Mouse (Mus musculus) spleen, adult 2 months (tissue): ENCODE data around the gene Gm17387. TPM values are rescaled to one million over a fixed set of nuclear protein-coding genes. Genes with fewer than 3 reads are reported as not detected.

Experiments used
- DNase-seq, 2 experiments: peaks; one replicate each; pipeline versions ENCODE4 v3.0.0 to v3.0.0-alpha.2; 2012 to 2021; ENCODE audit warnings: low spot score in 2 of 2, low read depth in 1 of 2
- H3K27ac ChIP-seq: fragments of 200-500 bp; 2 replicates; pipeline ENCODE4 v1.5.1; 2012; ENCODE audit warnings: low read length, inconsistent platforms; ENCODE audit not compliant: insufficient read depth
- H3K27me3 ChIP-seq: fragments of 200-500 bp; 2 replicates; pipeline ENCODE4 v1.6.1; 2012; ENCODE audit warnings: mild to moderate bottlenecking, moderate library complexity, low read length, inconsistent platforms; ENCODE audit not compliant: control insufficient read depth, insufficient read depth
- H3K36me3 ChIP-seq: fragments of 200-500 bp; 2 replicates; pipeline ENCODE4 v1.6.1; 2012; ENCODE audit warnings: mild to moderate bottlenecking, low read length, inconsistent platforms; ENCODE audit not compliant: control insufficient read depth, insufficient read depth
- H3K4me1 ChIP-seq: fragments of 200-500 bp; 2 replicates; pipeline ENCODE4 v1.6.1; 2011; ENCODE audit warnings: inconsistent platforms; ENCODE audit not compliant: control insufficient read depth, insufficient read depth, insufficient read length
- H3K4me3 ChIP-seq: fragments of 200-500 bp; 2 replicates; pipeline ENCODE4 v1.5.1; 2011; ENCODE audit warnings: mild to moderate bottlenecking, inconsistent platforms; ENCODE audit not compliant: insufficient read depth, insufficient read length; ENCODE audit errors: extremely low read depth
- CTCF ChIP-seq: fragments of 200-500 bp; IDR thresholded peaks from 2 replicates; pipeline ENCODE4 v1.5.1; 2011; ENCODE audit warnings: mild to moderate bottlenecking, inconsistent platforms; ENCODE audit not compliant: insufficient read depth, insufficient read length, insufficient replicate concordance; ENCODE audit errors: extremely low read depth
- POLR2A ChIP-seq: fragments of 200-500 bp; IDR thresholded peaks from 2 replicates; pipeline ENCODE4 v1.6.1; 2011; ENCODE audit warnings: low read depth, low read length, inconsistent platforms
- WGBS: fragments of 180-500 bp; shearing (Covaris S2); methylation state at CpG from one replicate; pipeline ENCODE4 v1.1.7; 2018; 5-methylcytosine and 5-hydroxymethylcytosine counted together
- polyA plus RNA-seq: library from polyadenylated mRNA; depleted of rRNA; stranded (reverse); fragments of >200 nt; gene quantifications from 2 replicates; pipeline ENCODE4 v1.2.3, GENCODE M21; 2012

Gm17387 gene
- polyA plus RNA-seq, 1 experiment, result not detected

GRCm38 (mm10) chr7:141049326-141049725 lies 20.4 kb downstream of the Gm17387 start:
- 80% methylated on average over 2 of the region's 2 CpGs for WGBS
- H3K4me1 ChIP-seq, result peaks cover 13% of the 10 kb centered on the region; the same call in 1 of the 2 replicates

GRCm38 (mm10) chr7:141051060-141051685 lies 22.2 kb downstream of the Gm17387 start:
- Histone ChIP-seq H3K27ac (no peak overlapping the region), H3K4me3 (no peak overlapping the region), H3K36me3 (no peaks in the 10 kb centered on the region), H3K27me3 (no peaks in the 10 kb centered on the region), H3K4me1 (peaks cover 13% of the 10 kb centered on the region; the same call in 1 of the 2 replicates)
- TF ChIP-seq CTCF (no peak), POLR2A (no peak)
- DNase-seq, result no peak
- WGBS, result 85% methylated on average over 17 of the region's 17 CpGs

More at GRCm38 (mm10) chr7:141049326-141049725, 20.4 kb downstream of the Gm17387 start:
- Histone ChIP-seq H3K4me3 (no peak overlapping the region), H3K36me3 (no peaks in the 10 kb centered on the region), H3K27me3 (no peaks in the 10 kb centered on the region), H3K27ac (no peak overlapping the region)
- DNase-seq, result no peak
- no peak for TF ChIP-seq CTCF
- no peak for TF ChIP-seq POLR2A

- WGBS, result 87% methylated on average over 4 of the region's 4 CpGs
- no peak overlapping the region for H3K27ac ChIP-seq
- no peaks in the 10 kb centered on the region for H3K27me3 ChIP-seq
- TF ChIP-seq CTCF, result no peak
- TF ChIP-seq POLR2A, result no peak
- H3K4me3 ChIP-seq, result no peak overlapping the region
- H3K36me3 ChIP-seq, result no peaks in the 10 kb centered on the region
- peaks cover 13% of the 10 kb centered on the region; the same call in 1 of the 2 replicates for H3K4me1 ChIP-seq
- DNase-seq, result no peak
Observed at GRCm38 (mm10) chr7:141052016-141052415, 23.1 kb downstream of the Gm17387 start.

DNA sequence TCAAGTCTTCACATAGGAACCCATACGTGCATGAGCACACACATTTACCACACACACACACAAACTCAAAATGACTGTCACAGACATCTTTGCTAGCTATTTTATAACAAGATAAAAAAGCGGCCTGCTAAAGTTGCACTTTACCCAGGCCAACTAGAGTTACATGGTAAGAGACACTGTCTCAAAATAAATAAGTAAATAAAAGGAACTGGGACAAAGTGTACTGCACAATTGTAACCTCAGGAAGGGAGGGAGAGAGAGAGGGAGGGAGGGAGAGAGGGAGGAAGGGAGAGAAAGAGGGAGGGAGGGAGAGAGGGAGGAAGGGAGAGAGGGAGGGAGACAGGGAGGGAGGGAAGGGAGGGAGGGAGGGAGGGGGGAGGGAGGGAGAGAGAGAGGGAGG lies 23.5 kb downstream of the Gm17387 start:
- peaks cover 9% of the 10 kb centered on the region; the same call in 1 of the 2 replicates for H3K4me1 ChIP-seq
- no peaks in the 10 kb centered on the region for H3K36me3 ChIP-seq
- TF ChIP-seq CTCF (no peak), POLR2A (no peak)
- H3K27me3 ChIP-seq, result no peaks in the 10 kb centered on the region
- WGBS, result 74% methylated on average over 2 of the region's 2 CpGs
- no peak overlapping the region for H3K27ac ChIP-seq
- DNase-seq, result no peak
- H3K4me3 ChIP-seq, result no peak overlapping the region

GRCm38 (mm10) chr7:141055785-141056184 lies 26.9 kb downstream of the Gm17387 start:
- Histone ChIP-seq H3K27me3 (peaks cover 7% of the 10 kb centered on the region), H3K36me3 (no peaks in the 10 kb centered on the region), H3K4me3 (no peak overlapping the region), H3K4me1 (peaks cover 5% of the 10 kb centered on the region), H3K27ac (no peak overlapping the region)
- TF ChIP-seq CTCF, result no peak
- TF ChIP-seq POLR2A, result no peak
- 79% methylated on average over 4 of the region's 4 CpGs for WGBS
- no peak for DNase-seq

- 64% methylated on average over 6 of the region's 6 CpGs for WGBS
- H3K27me3 ChIP-seq, result peaks cover 15% of the 10 kb centered on the region
- DNase-seq, result no peak
- no peak overlapping the region for H3K4me3 ChIP-seq
- no peak for TF ChIP-seq CTCF
- TF ChIP-seq POLR2A, result no peak
- H3K36me3 ChIP-seq, result no peaks in the 10 kb centered on the region
- H3K4me1 ChIP-seq, result peaks cover 10% of the 10 kb centered on the region
- H3K27ac ChIP-seq, result no peak overlapping the region
Observed at GRCm38 (mm10) chr7:141056976-141057375, 28.0 kb downstream of the Gm17387 start.

DNA sequence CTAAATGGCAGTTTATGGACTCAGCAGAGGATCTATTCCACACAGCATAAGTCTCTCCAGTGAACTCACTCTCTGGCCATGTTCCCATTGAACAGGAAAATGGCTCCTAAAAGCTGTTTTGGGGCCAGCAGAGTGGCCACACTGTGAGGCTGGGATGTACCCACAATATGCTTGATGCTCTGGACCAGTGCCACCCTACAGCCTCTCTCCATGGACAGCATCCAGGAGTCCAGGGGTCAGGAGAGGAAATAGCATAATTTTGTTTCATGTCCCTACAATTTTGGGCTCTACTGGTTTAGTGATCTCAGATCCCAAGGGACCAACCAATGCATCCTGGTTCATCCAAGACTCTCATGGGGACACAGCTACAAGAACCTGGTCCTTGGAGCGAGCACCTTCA lies 28.6 kb downstream of the Gm17387 start:
- peaks cover 15% of the 10 kb centered on the region for H3K27me3 ChIP-seq
- H3K27ac ChIP-seq, result no peak overlapping the region
- WGBS, result 91% methylated on average over 1 of the region's 1 CpGs
- no peak for DNase-seq
- no peaks in the 10 kb centered on the region for H3K36me3 ChIP-seq
- H3K4me3 ChIP-seq, result no peak overlapping the region
- no peak for TF ChIP-seq POLR2A
- no peak for TF ChIP-seq CTCF
- peaks cover 10% of the 10 kb centered on the region for H3K4me1 ChIP-seq
